Mouse (Mus musculus) small intestine, adult 2 months (tissue): ENCODE measurements around the gene Tpo. TPM values are rescaled to one million over a fixed set of nuclear protein-coding genes. Genes with fewer than 3 reads are reported as not detected.

ENCODE experiments used
- H3K27ac ChIP-seq: fragments of 200-500 bp; 2 replicates; pipeline ENCODE4 v1.5.1; 2012; ENCODE audit warnings: low read depth, low read length, control low read depth, inconsistent platforms; ENCODE audit not compliant: insufficient read depth
- H3K27me3 ChIP-seq: fragments of 200-500 bp; 2 replicates; pipeline ENCODE4 v1.6.1; 2012; ENCODE audit warnings: mild to moderate bottlenecking, moderate library complexity, low read length, inconsistent platforms; ENCODE audit not compliant: control insufficient read depth, insufficient read depth
- H3K36me3 ChIP-seq: fragments of 200-500 bp; 2 replicates; pipeline ENCODE4 v1.6.1; 2012; ENCODE audit warnings: mild to moderate bottlenecking, low read length, control low read depth, inconsistent platforms; ENCODE audit not compliant: control insufficient read depth, insufficient read depth
- H3K4me1 ChIP-seq: fragments of 200-500 bp; 2 replicates; pipeline ENCODE4 v1.6.1; 2012; ENCODE audit warnings: low read length, inconsistent platforms, mixed read lengths; ENCODE audit not compliant: control insufficient read depth, insufficient read depth, insufficient read length
- H3K4me3 ChIP-seq: fragments of 200-500 bp; 2 replicates; pipeline ENCODE4 v1.5.1; 2012; ENCODE audit warnings: low read depth, mild to moderate bottlenecking, control low read depth, inconsistent platforms, low read length, moderate library complexity
- CTCF ChIP-seq: fragments of 200-500 bp; IDR thresholded peaks from 2 replicates; pipeline ENCODE4 v1.5.1; 2012; ENCODE audit warnings: low read depth, mild to moderate bottlenecking, control low read depth, inconsistent platforms, low read length, moderate library complexity, mixed read lengths; ENCODE audit not compliant: insufficient replicate concordance, insufficient read length; ENCODE audit errors: extremely low read depth
- POLR2A ChIP-seq: fragments of 200-500 bp; IDR thresholded peaks from 2 replicates; pipeline ENCODE4 v1.6.1; 2012; ENCODE audit warnings: low read depth, mild to moderate bottlenecking, control low read depth, inconsistent platforms, low read length, moderate library complexity
- WGBS: fragments of 180-500 bp; shearing (Covaris S2); methylation state at CpG from one replicate; pipeline ENCODE4 v1.1.7; 2018; 5-methylcytosine and 5-hydroxymethylcytosine counted together
- polyA plus RNA-seq: library from polyadenylated mRNA; depleted of rRNA; stranded (reverse); fragments of >200 nt; gene quantifications from 2 replicates; pipeline ENCODE4 v1.2.3, GENCODE M21; 2012

Gene Tpo
- polyA plus RNA-seq, 1 experiment = 0.27 TPM

- H3K27me3 ChIP-seq = no peaks in the 10 kb centered on the region
These were observed 55.4 kb downstream of the Tpo start for GRCm38 (mm10) chr12:30077056-30077455.

GRCm38 (mm10) chr12:30076316-30076715 is 56.1 kb downstream of the Tpo start:
- Histone ChIP-seq H3K27me3 (no peaks in the 10 kb centered on the region), H3K36me3 (no peaks in the 10 kb centered on the region), H3K27ac (no peak overlapping the region), H3K4me3 (no peak overlapping the region), H3K4me1 (no peaks in the 10 kb centered on the region)
- TF ChIP-seq POLR2A = no peak
- no peak for TF ChIP-seq CTCF
- 39% methylated on average over 2 of the region's 2 CpGs for WGBS

More at GRCm38 (mm10) chr12:30077056-30077455, 55.4 kb downstream of the Tpo start:
- Histone ChIP-seq H3K36me3 (no peaks in the 10 kb centered on the region), H3K27ac (no peak overlapping the region), H3K4me3 (no peak overlapping the region), H3K4me1 (no peaks in the 10 kb centered on the region)
- WGBS = 90% methylated on average over 11 of the region's 11 CpGs
- TF ChIP-seq CTCF = no peak
- no peak for TF ChIP-seq POLR2A

- H3K27me3 ChIP-seq = no peaks in the 10 kb centered on the region
- TF ChIP-seq POLR2A (no peak), CTCF (no peak)
- H3K27ac ChIP-seq = no peak overlapping the region
- H3K36me3 ChIP-seq = no peaks in the 10 kb centered on the region
- 27% methylated on average over 2 of the region's 2 CpGs for WGBS
- H3K4me3 ChIP-seq = no peak overlapping the region
- no peaks in the 10 kb centered on the region for H3K4me1 ChIP-seq
These were observed 63.1 kb downstream of the Tpo start for GRCm38 (mm10) chr12:30069321-30069720.

GRCm38 (mm10) chr12:30067806-30068205 is 64.6 kb downstream of the Tpo start:
- H3K36me3 ChIP-seq = no peaks in the 10 kb centered on the region
- H3K27me3 ChIP-seq = no peaks in the 10 kb centered on the region

GRCm38 (mm10) chr12:30062118-30062505 is 70.3 kb downstream of the Tpo start:
- H3K36me3 ChIP-seq = no peaks in the 10 kb centered on the region
- H3K27me3 ChIP-seq = no peaks in the 10 kb centered on the region
- H3K4me1 ChIP-seq = no peaks in the 10 kb centered on the region
- no peak for TF ChIP-seq POLR2A
- TF ChIP-seq CTCF = no peak
- no peak overlapping the region for H3K27ac ChIP-seq
- H3K4me3 ChIP-seq = no peak overlapping the region
- WGBS = 36% methylated on average over 6 of the region's 6 CpGs

More at GRCm38 (mm10) chr12:30067806-30068205, 64.6 kb downstream of the Tpo start:
- Histone ChIP-seq H3K27ac (no peak overlapping the region), H3K4me1 (no peaks in the 10 kb centered on the region), H3K4me3 (no peak overlapping the region)
- 77% methylated on average over 2 of the region's 2 CpGs for WGBS
- TF ChIP-seq CTCF (no peak), POLR2A (no peak)

GRCm38 (mm10) chr12:30061503-30062117 is 70.8 kb downstream of the Tpo start:
- WGBS = 50% methylated on average over 1 of the region's 1 CpGs
- Histone ChIP-seq H3K27me3 (no peaks in the 10 kb centered on the region), H3K36me3 (no peaks in the 10 kb centered on the region), H3K4me3 (no peak overlapping the region), H3K27ac (no peak overlapping the region), H3K4me1 (no peaks in the 10 kb centered on the region)
- TF ChIP-seq POLR2A = no peak
- TF ChIP-seq CTCF = no peak

- TF ChIP-seq POLR2A (no peak), CTCF (no peak)
- 72% methylated on average over 6 of the region's 6 CpGs for WGBS
- H3K36me3 ChIP-seq = no peaks in the 10 kb centered on the region
- no peaks in the 10 kb centered on the region for H3K27me3 ChIP-seq
- no peak overlapping the region for H3K4me3 ChIP-seq
- no peak overlapping the region for H3K27ac ChIP-seq
- H3K4me1 ChIP-seq = no peaks in the 10 kb centered on the region
These were observed 74.4 kb downstream of the Tpo start for GRCm38 (mm10) chr12:30058044-30058443.
